9 mouse cellular contexts compared by ENCODE assay signal in genomic region chr11:105270155-105270554, GRCm38 (mm10). TPM values are rescaled to one million over a fixed set of nuclear protein-coding genes. Genes with fewer than 3 reads are reported as not detected.
DNase-seq lines count a peak whose midpoint lies in the region; ATAC-seq and TF ChIP-seq lines count a peak whose summit lies in the region.
"Had no signal": no experiment of that assay in that cellular context is flagged by ENCODE, and none has a peak within 500 bp of the region (broad histone marks: within the 10 kb centered on the region; RNA-seq: fewer than 3 reads in every experiment).

No protein-coding gene starts in this region.

- TF ChIP-seq EP300 in MEL (IDR thresholded peaks at IDR 0.05; ENCODE audit: low read depth in 1 of 2, low read length in 2 of 2): no peak

- peaks cover 0 to 19% of the 10 kb centered on the region in 2 experiments; a peak in 2 of 4 replicates for H3K36me3 ChIP-seq in MEL (ENCODE audit: control insufficient read depth in 1 of 2, insufficient read depth in 2 of 2, low read length in 2 of 2)

- H3K27me3 ChIP-seq in MEL (ENCODE audit: control insufficient read depth in 1 of 2, insufficient read depth in 2 of 2, low read length in 2 of 2): no peaks in the 10 kb centered on the region

- peak; percentile 46 for TF ChIP-seq RAD21 in MEL (IDR thresholded peaks at IDR 0.05; ENCODE audit: low read depth, low read length)

- no peaks in the 10 kb centered on the region for H3K4me1 ChIP-seq in MEL (ENCODE audit: control insufficient read depth in 1 of 2, insufficient read depth in 2 of 2, low read length in 2 of 2)

- H3K4me3 ChIP-seq in MEL (ENCODE audit: control insufficient read depth in 1 of 2, insufficient read depth in 1 of 2, low read depth in 2 of 2, low read length in 2 of 2): no peak overlapping the region
- H3K4me3 ChIP-seq: erythroblast, embryonic 14.5 days had no signal

- TF ChIP-seq POLR2A in MEL (IDR thresholded peaks at IDR 0.05; ENCODE audit: control insufficient read depth in 1 of 2, insufficient read depth in 1 of 2, low read depth in 1 of 2, low read length in 2 of 2, poor library complexity in 1 of 2): no peak
- TF ChIP-seq POLR2A in brain, embryonic 14.5 days (IDR thresholded peaks at IDR 0.05; ENCODE audit: borderline replicate concordance, extremely low read depth, insufficient read depth, insufficient read length, poor library complexity, severe bottlenecking): no peak

- no peak overlapping the region for H3K27ac ChIP-seq in MEL (ENCODE audit: control insufficient read depth, low read depth, low read length)

- no peak overlapping the region for H3K9ac ChIP-seq in MEL (ENCODE audit: control insufficient read depth, low read depth, low read length, poor library complexity, severe bottlenecking)

- peak; percentile 65 for DNase-seq in layer of hippocampus, adult 11-12 months (ENCODE audit: low spot score)
- no peak for DNase-seq in layer of hippocampus, postnatal 36 days
- DNase-seq in MEL (ENCODE audit: low read depth, low spot score): peak; percentile 70
- DNase-seq in brain, embryonic 14.5 days (ENCODE audit: low read depth): peak; percentile 66
- DNase-seq in layer of hippocampus, postnatal 10 days (ENCODE audit: low spot score in 2 of 2): peak; percentile 64 to 65
- DNase-seq in naive thymus-derived CD4-positive, alpha-beta T cell, adult 2 months (ENCODE audit: low read depth): peak; percentile 53
- DNase-seq in ovary, postnatal 10 days (ENCODE audit: low spot score): no peak

- peak; percentile 52; the same call in 1 of the 2 replicates for ATAC-seq in frontal cortex, adult (ENCODE audit: low TSS enrichment)

- no peaks in the 10 kb centered on the region for H3K9me3 ChIP-seq in MEL (replicated peaks; ENCODE audit: insufficient read depth, low read length)

- TF ChIP-seq CTCF in MEL (IDR thresholded peaks at IDR 0.05 in 2 of 3, conservative IDR thresholded peaks at IDR 0.05 in 1 of 3; ENCODE audit: control insufficient read depth in 1 of 3, insufficient read depth in 1 of 3, low read depth in 2 of 3, low read length in 3 of 3, poor library complexity in 1 of 3, severe bottlenecking in 1 of 3): peak in 2 of 3 experiments; percentile 67 to 79; a peak in 4 of 6 replicates
- TF ChIP-seq CTCF in brain, embryonic 14.5 days (IDR thresholded peaks at IDR 0.05; ENCODE audit: borderline replicate concordance, extremely low read depth, insufficient read depth, insufficient read length): peak; percentile 31; the same call in 1 of the 2 replicates

- H3K79me2 ChIP-seq in MEL (ENCODE audit: control insufficient read depth, insufficient read depth, low read length, poor library complexity): no peaks in the 10 kb centered on the region

TF ChIP-seq in MEL, 35 proteins besides CTCF, POLR2A, EP300 and RAD21:
- TF ChIP-seq MAFK (IDR thresholded peaks at IDR 0.05; ENCODE audit: borderline replicate concordance, low read depth, low read length) (no peak), ELF1 (IDR thresholded peaks at IDR 0.05; ENCODE audit: low read depth, low read length) (0 out of 2 replicates have a peak, but pooled peaks have one; percentile 9), KAT2A (conservative IDR thresholded peaks at IDR 0.05; ENCODE audit: low read depth, low read length) (no peak), USF2 (IDR thresholded peaks at IDR 0.05; ENCODE audit: borderline replicate concordance in 1 of 2, insufficient read depth in 1 of 2, low read depth in 1 of 2, low read length in 2 of 2) (no peak), SIN3A (IDR thresholded peaks at IDR 0.05; ENCODE audit: low read length) (no peak), USF1 (IDR thresholded peaks at IDR 0.05; ENCODE audit: low read depth, low read length) (no peak), ZC3H11A (IDR thresholded peaks at IDR 0.05; ENCODE audit: low read depth, low read length) (peak; percentile 12; the same call in 1 of the 2 replicates), MEF2A (IDR thresholded peaks at IDR 0.05; ENCODE audit: extremely low read depth, insufficient replicate concordance, low read depth, low read length, poor library complexity, severe bottlenecking) (no peak), HCFC1 (IDR thresholded peaks at IDR 0.05; ENCODE audit: low read depth, low read length) (no peak), CHD1 (IDR thresholded peaks at IDR 0.05; ENCODE audit: low read depth, low read length) (no peak), SMC3 (IDR thresholded peaks at IDR 0.05; ENCODE audit: low read depth, low read length) (peak; percentile 27), NRF1 (IDR thresholded peaks at IDR 0.05; ENCODE audit: insufficient read depth, low read depth, low read length, poor library complexity, severe bottlenecking) (no peak), TAL1 (IDR thresholded peaks at IDR 0.05; ENCODE audit: low read length) (no peak), MAZ (IDR thresholded peaks at IDR 0.05; ENCODE audit: low read depth, low read length) (0 out of 2 replicates have a peak, but pooled peaks have one; percentile 40), JUND (IDR thresholded peaks at IDR 0.05; ENCODE audit: low read depth, low read length) (no peak), MXI1 (IDR thresholded peaks at IDR 0.05; ENCODE audit: low read depth, low read length) (no peak), CHD2 (IDR thresholded peaks at IDR 0.05; ENCODE audit: low read length) (no peak), NELFE (IDR thresholded peaks at IDR 0.05; ENCODE audit: low read depth, low read length) (no peak)

RNA-seq across cellular contexts. Expression of gene Mrc2, which starts 22.3 kb away (rescaled TPM):
- 1 to 10 TPM; 4.7 to 7.4 TPM for total RNA-seq in layer of hippocampus, postnatal 36 days (2021)
- not detected in 2 replicates for total RNA-seq in MEL (2012; rRNA removed)
- not detected for polyA plus RNA-seq in MEL (2012; ENCODE audit: insufficient read depth in 1 of 2, insufficient read length in 2 of 2, low read depth in 1 of 2, low replicate concordance in 2 of 2, missing spikeins in 1 of 2)
- polyA plus RNA-seq in brain, embryonic 14.5 days (2012; rRNA removed): 12.5 and 17.3 TPM in 2 replicates
- 1 to 10 TPM; 8.9 to 9.3 TPM for total RNA-seq in layer of hippocampus, postnatal 10 days (2021)

Comparison
In these comparisons a context has a peak if more than half of its experiments do, and no peak if none do; other contexts are left out.
1. DNase-seq: peak in layer of hippocampus, adult 11-12 months (single experiment), MEL (single experiment), brain, embryonic 14.5 days (single experiment), layer of hippocampus, postnatal 10 days (2 of 2) and naive thymus-derived CD4-positive, alpha-beta T cell, adult 2 months (single experiment); none in layer of hippocampus, postnatal 36 days (0 of 2) and ovary, postnatal 10 days (single experiment).